Comparison of ENCODE assay signal across 9 mouse cellular contexts in genomic region chr4:109156073-109156472, GRCm38 (mm10). TPM values are rescaled to one million over a fixed set of nuclear protein-coding genes. Genes with fewer than 3 reads are reported as not detected.
DNase-seq lines count a peak whose midpoint lies in the region; ATAC-seq and TF ChIP-seq lines count a peak whose summit lies in the region.
"Had no signal": no experiment of that assay in that cellular context is flagged by ENCODE, and none has a peak within 500 bp of the region (broad histone marks: within the 10 kb centered on the region; RNA-seq: fewer than 3 reads in every experiment).

No protein-coding gene starts in this region.

- H3K9me3 ChIP-seq in forebrain, embryonic 13.5 days (replicated peaks): no peaks in the 10 kb centered on the region
- H3K9me3 ChIP-seq in forebrain, embryonic 10.5 days: no peaks in the 10 kb centered on the region
- H3K9me3 ChIP-seq in kidney, postnatal 0 days (replicated peaks; ENCODE audit: low read length): no peaks in the 10 kb centered on the region
- H3K9me3 ChIP-seq in forebrain, postnatal 0 days (ENCODE audit: low read length): no peaks in the 10 kb centered on the region
- H3K9me3 ChIP-seq in neural tube, embryonic 15.5 days (replicated peaks): no peaks in the 10 kb centered on the region

- no peaks in the 10 kb centered on the region for H3K36me3 ChIP-seq in forebrain, embryonic 13.5 days (ENCODE audit: poor library complexity, severe bottlenecking)
- peaks cover 5% of the 10 kb centered on the region; the same call in 1 of the 2 replicates for H3K36me3 ChIP-seq in forebrain, embryonic 10.5 days (replicated peaks)
- H3K36me3 ChIP-seq in kidney, postnatal 0 days (ENCODE audit: insufficient read depth, low read length): no peaks in the 10 kb centered on the region
- no peaks in the 10 kb centered on the region for H3K36me3 ChIP-seq in forebrain, postnatal 0 days (ENCODE audit: insufficient read depth)
- no peaks in the 10 kb centered on the region for H3K36me3 ChIP-seq in neural tube, embryonic 15.5 days

- peak overlapping the region; percentile 47 for H3K4me2 ChIP-seq in forebrain, embryonic 13.5 days
- H3K4me2 ChIP-seq in kidney, postnatal 0 days (ENCODE audit: low read length): peak overlapping the region; percentile 51
- H3K4me2 ChIP-seq in forebrain, postnatal 0 days (ENCODE audit: low read depth): peak overlapping the region; percentile 58
- peak overlapping the region; percentile 65 for H3K4me2 ChIP-seq in neural tube, embryonic 15.5 days

- DNase-seq in forebrain, embryonic 10.5 days (ENCODE audit: extremely low spot score, low spot score): no peak
- no peak for DNase-seq in kidney, postnatal 0 days (ENCODE audit: low spot score)
- DNase-seq in kidney, adult 8-10 months: no peak
- no peak for DNase-seq in forebrain, postnatal 0 days
- no peak for DNase-seq in embryo, embryonic 10 days (ENCODE audit: low spot score)
- DNase-seq in Muller cell, postnatal 12 days (ENCODE audit: inconsistent ontology term): no peak
- DNase-seq: thymus, adult 2 months had no signal

- ATAC-seq in forebrain, embryonic 13.5 days: peak; percentile 28; the same call in 1 of the 2 replicates
- no peak for ATAC-seq in kidney, postnatal 0 days (replicated peaks; ENCODE audit: low FRiP score, low read depth)
- ATAC-seq in forebrain, postnatal 0 days: peak; percentile 6; the same call in 1 of the 2 replicates
- ATAC-seq in neural tube, embryonic 15.5 days (ENCODE audit: low FRiP score): peak; percentile 62

- WGBS in forebrain, embryonic 13.5 days: 76% methylated on average over 6 of the region's 6 CpGs
- WGBS in forebrain, embryonic 10.5 days: 83% methylated on average over 6 of the region's 6 CpGs
- 64% methylated on average over 6 of the region's 6 CpGs for WGBS in kidney, postnatal 0 days
- 44% methylated on average over 6 of the region's 6 CpGs for WGBS in forebrain, postnatal 0 days
- WGBS in neural tube, embryonic 15.5 days: 39% methylated on average over 6 of the region's 6 CpGs

- H3K27me3 ChIP-seq in forebrain, embryonic 13.5 days: no peaks in the 10 kb centered on the region
- H3K27me3 ChIP-seq in forebrain, embryonic 10.5 days (ENCODE audit: poor library complexity, severe bottlenecking): no peaks in the 10 kb centered on the region
- no peaks in the 10 kb centered on the region for H3K27me3 ChIP-seq in kidney, postnatal 0 days (ENCODE audit: insufficient read depth, low read length)
- H3K27me3 ChIP-seq in forebrain, postnatal 0 days (ENCODE audit: insufficient read depth, low read length): no peaks in the 10 kb centered on the region
- H3K27me3 ChIP-seq in neural tube, embryonic 15.5 days (replicated peaks): no peaks in the 10 kb centered on the region

- peak overlapping the region; percentile 21; the same call in 1 of the 2 replicates for H3K9ac ChIP-seq in forebrain, embryonic 13.5 days
- H3K9ac ChIP-seq in kidney, postnatal 0 days (ENCODE audit: low read depth, low read length): 0 out of 2 replicates have a peak overlapping the region, but pooled peaks have one; percentile 10
- H3K9ac ChIP-seq in forebrain, postnatal 0 days: peak overlapping the region; percentile 50
- peak overlapping the region; percentile 51 for H3K9ac ChIP-seq in neural tube, embryonic 15.5 days (replicated peaks)

- peak overlapping the region; percentile 22 for H3K4me3 ChIP-seq in forebrain, embryonic 13.5 days
- H3K4me3 ChIP-seq in forebrain, embryonic 10.5 days: no peak overlapping the region
- H3K4me3 ChIP-seq in kidney, postnatal 0 days (replicated peaks; ENCODE audit: low read depth, low read length): no peak overlapping the region
- H3K4me3 ChIP-seq in forebrain, postnatal 0 days (ENCODE audit: low read depth, low read length): peak overlapping the region; percentile 37
- peak overlapping the region; percentile 36 for H3K4me3 ChIP-seq in neural tube, embryonic 15.5 days (replicated peaks)

- H3K4me1 ChIP-seq in forebrain, embryonic 13.5 days: peaks cover 22% of the 10 kb centered on the region
- peaks cover 17% of the 10 kb centered on the region for H3K4me1 ChIP-seq in forebrain, embryonic 10.5 days
- no peaks in the 10 kb centered on the region; the same call in 1 of the 2 replicates for H3K4me1 ChIP-seq in kidney, postnatal 0 days (replicated peaks; ENCODE audit: insufficient read depth, low read length)
- 0 out of 2 replicates have a peak, but pooled peaks cover 11% of the 10 kb centered on the region for H3K4me1 ChIP-seq in forebrain, postnatal 0 days (ENCODE audit: insufficient read depth)
- peaks cover 51% of the 10 kb centered on the region for H3K4me1 ChIP-seq in neural tube, embryonic 15.5 days

- no peak for TF ChIP-seq CTCF in kidney, postnatal 0 days (IDR thresholded peaks at IDR 0.05; ENCODE audit: low read depth)
- no peak for TF ChIP-seq CTCF in forebrain, postnatal 0 days (IDR thresholded peaks at IDR 0.05; ENCODE audit: low read depth)

- peak overlapping the region; percentile 75 for H3K27ac ChIP-seq in forebrain, embryonic 13.5 days
- H3K27ac ChIP-seq in forebrain, embryonic 10.5 days: no peak overlapping the region
- peak overlapping the region; percentile 54 for H3K27ac ChIP-seq in kidney, postnatal 0 days
- H3K27ac ChIP-seq in forebrain, postnatal 0 days (ENCODE audit: low read depth, low read length): peak overlapping the region; percentile 76
- peak overlapping the region; percentile 89 for H3K27ac ChIP-seq in neural tube, embryonic 15.5 days (replicated peaks)

RNA-seq across cellular contexts. Expression of gene Osbpl9, which starts 46.0 kb away (rescaled TPM):
- 70.3 and 73.2 TPM in 2 replicates for polyA plus RNA-seq in forebrain, embryonic 13.5 days (2015; fragmentation: Nextera tagmentation; extraction: Ambion mirVana)
- polyA plus RNA-seq in forebrain, embryonic 10.5 days (2016; fragmentation: Nextera tagmentation; extraction: Ambion mirVana): 53.1 and 59.6 TPM in 2 replicates
- 78.6 and 81.0 TPM in 2 replicates for polyA plus RNA-seq in kidney, postnatal 0 days (2015; fragmentation: Nextera tagmentation; extraction: Ambion mirVana)
- 67.0 and 86.4 TPM in 2 replicates for total RNA-seq in forebrain, postnatal 0 days (2014; rRNA removed)
- 42.3 and 53.6 TPM in 2 replicates for polyA plus RNA-seq in forebrain, postnatal 0 days (2015; fragmentation: Nextera tagmentation; extraction: Ambion mirVana)
- 79.1 and 79.4 TPM in 2 replicates for polyA plus RNA-seq in neural tube, embryonic 15.5 days (2015; fragmentation: Nextera tagmentation; extraction: Ambion mirVana)

Comparison
In these comparisons a context has a peak if more than half of its experiments do, and no peak if none do; other contexts are left out.
1. H3K4me3 ChIP-seq: peak in forebrain, embryonic 13.5 days (single experiment), forebrain, postnatal 0 days (single experiment) and neural tube, embryonic 15.5 days (single experiment); none in forebrain, embryonic 10.5 days (single experiment) and kidney, postnatal 0 days (single experiment).
2. Peak in every context shown above with its lines, with median percentiles within 50 percentile points of each other: H3K4me2 ChIP-seq and H3K9ac ChIP-seq.